Comparison of ENCODE assay signal across 25 mouse cellular contexts in genomic region chr11:83826142-83826541, GRCm38 (mm10). TPM values are rescaled to one million over a fixed set of nuclear protein-coding genes. Genes with fewer than 3 reads are reported as not detected.
DNase-seq lines count a peak whose midpoint lies in the region; ATAC-seq and TF ChIP-seq lines count a peak whose summit lies in the region.
"Had no signal": no experiment of that assay in that cellular context is flagged by ENCODE, and none has a peak within 500 bp of the region (broad histone marks: within the 10 kb centered on the region; RNA-seq: fewer than 3 reads in every experiment).

No protein-coding gene starts in this region.

- ATAC-seq in neural tube, embryonic 11.5 days (ENCODE audit: insufficient read depth, low FRiP score, low TSS enrichment), result no peak
- no peak for ATAC-seq in neural tube, embryonic 15.5 days (ENCODE audit: low FRiP score)
- no peak for ATAC-seq in stomach, postnatal 0 days (ENCODE audit: low FRiP score, low TSS enrichment)
- ATAC-seq: activated CD4-positive, CD25-positive, alpha-beta regulatory T cell, adult 4 months; CD4-positive, CD25-positive, alpha-beta regulatory T cell, adult 4 months; Patski had no signal

- no peak for TF ChIP-seq CTCF in CH12.LX (conservative IDR thresholded peaks at IDR 0.05 in 1 of 2, IDR thresholded peaks at IDR 0.05 in 1 of 2; ENCODE audit: low read depth in 2 of 2, low read length in 2 of 2)
- no peak for TF ChIP-seq CTCF in stomach, postnatal 0 days (IDR thresholded peaks at IDR 0.05; ENCODE audit: low read depth)

- no peak overlapping the region for H3K27ac ChIP-seq in neural tube, embryonic 11.5 days (ENCODE audit: low read depth, low read length)
- no peak overlapping the region for H3K27ac ChIP-seq in neural tube, embryonic 15.5 days (replicated peaks)
- H3K27ac ChIP-seq in CH12.LX (ENCODE audit: insufficient read depth, low read depth), result no peak overlapping the region
- H3K27ac ChIP-seq in stomach, postnatal 0 days (replicated peaks), result no peak overlapping the region

- peak; percentile 3 for DNase-seq in neural tube, embryonic 11.5 days (ENCODE audit: low spot score)
- DNase-seq in 3T3-L1 (ENCODE audit: low read depth, low spot score) (peak; percentile 50), CH12.LX (ENCODE audit: extremely low read depth) (peak; percentile 85)
- DNase-seq in splenic B cell, adult 2 months (ENCODE audit: low read depth, low spot score), result peak; percentile 21
- no peak for DNase-seq in frontal cortex, postnatal 14 days (ENCODE audit: low spot score in 2 of 2)
- DNase-seq in thymus, adult 18-20 months, result no peak
- DNase-seq in stomach, postnatal 0 days (ENCODE audit: low spot score), result no peak
- DNase-seq: adrenal gland, adult 2 months; adrenal gland, adult 8-10 months; adrenal gland, postnatal 10 days; adrenal gland, postnatal 14 days; adrenal gland, postnatal 25 days; adrenal gland, postnatal 36 days; B cell, adult 2 months; cerebellum, adult 11 months; cerebellum, adult 11-12 months; cerebellum, adult 18-20 months; cerebellum, adult 2 months had no signal

- H3K9me3 ChIP-seq in neural tube, embryonic 11.5 days (ENCODE audit: control insufficient read depth, low read length), result no peaks in the 10 kb centered on the region
- no peaks in the 10 kb centered on the region for H3K9me3 ChIP-seq in neural tube, embryonic 15.5 days (replicated peaks)
- peaks cover 3% of the 10 kb centered on the region for H3K9me3 ChIP-seq in CH12.LX (replicated peaks; ENCODE audit: low read length)
- H3K9me3 ChIP-seq in stomach, postnatal 0 days (ENCODE audit: control insufficient read depth, low read length), result no peaks in the 10 kb centered on the region
- H3K9me3 ChIP-seq: G1E had no signal

- no peaks in the 10 kb centered on the region for H3K36me3 ChIP-seq in neural tube, embryonic 11.5 days (ENCODE audit: control insufficient read depth, insufficient read depth, low read length)
- no peaks in the 10 kb centered on the region for H3K36me3 ChIP-seq in neural tube, embryonic 15.5 days
- no peaks in the 10 kb centered on the region for H3K36me3 ChIP-seq in CH12.LX (replicated peaks in 1 of 2; ENCODE audit: control insufficient read depth in 1 of 2, insufficient read depth in 1 of 2, low read length in 1 of 2)
- no peaks in the 10 kb centered on the region for H3K36me3 ChIP-seq in splenic B cell, adult 2 months (ENCODE audit: control insufficient read depth, insufficient read depth, low read length, poor library complexity, severe bottlenecking)
- no peaks in the 10 kb centered on the region for H3K36me3 ChIP-seq in stomach, postnatal 0 days (ENCODE audit: control insufficient read depth, insufficient read depth, low read length)
- H3K36me3 ChIP-seq: G1E had no signal

- H3K79me2 ChIP-seq in CH12.LX (replicated peaks; ENCODE audit: control insufficient read depth, extremely low read depth, insufficient read depth, poor library complexity, severe bottlenecking), result no peaks in the 10 kb centered on the region

- no peak overlapping the region for H3K4me2 ChIP-seq in neural tube, embryonic 11.5 days (ENCODE audit: low read depth)
- no peak overlapping the region for H3K4me2 ChIP-seq in neural tube, embryonic 15.5 days
- peak overlapping the region; percentile 54 for H3K4me2 ChIP-seq in CH12.LX (ENCODE audit: insufficient read depth, low read depth, poor library complexity, severe bottlenecking)
- no peak overlapping the region for H3K4me2 ChIP-seq in stomach, postnatal 0 days (replicated peaks; ENCODE audit: low read depth)

- in situ Hi-C loops in CH12.LX (cut with MboI; ENCODE audit: low pct_ligation_motif_present, low pct_unique_long_range_greater_than_20kb, low sequenced_read_pairs), result loop anchor here (10.0 kb wide), 1 partner anchor 89 kb away; no protein-coding TSS in a partner anchor

- H3K4me3 ChIP-seq in neural tube, embryonic 11.5 days (ENCODE audit: low read depth, low read length), result no peak overlapping the region
- no peak overlapping the region for H3K4me3 ChIP-seq in neural tube, embryonic 15.5 days (replicated peaks)
- H3K4me3 ChIP-seq in CH12.LX (replicated peaks in 1 of 3; ENCODE audit: low read depth in 2 of 3, low read length in 2 of 3, poor library complexity in 1 of 3), result no peak overlapping the region
- H3K4me3 ChIP-seq in stomach, postnatal 0 days (ENCODE audit: low read depth, low read length), result no peak overlapping the region

- peak; percentile 80 for TF ChIP-seq EP300 in CH12.LX (IDR thresholded peaks at IDR 0.05; ENCODE audit: low read length)
- no peak for TF ChIP-seq EP300 in stomach, postnatal 0 days (optimal IDR thresholded peaks at IDR 0.05)

- no peak for TF ChIP-seq RAD21 in CH12.LX (IDR thresholded peaks at IDR 0.05; ENCODE audit: low read depth, low read length)

- dilution Hi-C loops in CH12.LX (cut with MboI; ENCODE audit: extremely low pct_ligation_motif_present, extremely low pct_unique_long_range_greater_than_20kb, low sequenced_read_pairs), result no loop called here

- TF ChIP-seq POLR2A in CH12.LX (IDR thresholded peaks at IDR 0.05; ENCODE audit: low read depth, low read length), result no peak

- no peaks in the 10 kb centered on the region for H3K4me1 ChIP-seq in neural tube, embryonic 11.5 days (ENCODE audit: control insufficient read depth, insufficient read depth, low read length)
- no peaks in the 10 kb centered on the region for H3K4me1 ChIP-seq in neural tube, embryonic 15.5 days
- peaks cover 24 to 64% of the 10 kb centered on the region in 2 experiments for H3K4me1 ChIP-seq in CH12.LX (ENCODE audit: control insufficient read depth in 1 of 2, insufficient read depth in 2 of 2)
- no peaks in the 10 kb centered on the region for H3K4me1 ChIP-seq in stomach, postnatal 0 days (replicated peaks; ENCODE audit: control insufficient read depth, insufficient read depth)

- WGBS in neural tube, embryonic 11.5 days, result 93% methylated on average over 3 of the region's 3 CpGs
- WGBS in neural tube, embryonic 15.5 days, result 95% methylated on average over 3 of the region's 3 CpGs
- WGBS in stomach, postnatal 0 days, result 94% methylated on average over 3 of the region's 3 CpGs

- H3K9ac ChIP-seq in neural tube, embryonic 11.5 days (ENCODE audit: low read length), result no peak overlapping the region
- H3K9ac ChIP-seq in neural tube, embryonic 15.5 days (replicated peaks), result no peak overlapping the region
- no peak overlapping the region for H3K9ac ChIP-seq in CH12.LX (ENCODE audit: insufficient read depth, low read depth)
- no peak overlapping the region for H3K9ac ChIP-seq in stomach, postnatal 0 days (ENCODE audit: low read length)

- H3K27me3 ChIP-seq in neural tube, embryonic 11.5 days (ENCODE audit: control insufficient read depth, insufficient read depth, low read length), result no peaks in the 10 kb centered on the region
- H3K27me3 ChIP-seq in neural tube, embryonic 15.5 days (replicated peaks), result no peaks in the 10 kb centered on the region
- H3K27me3 ChIP-seq in CH12.LX (replicated peaks), result peaks cover 8% of the 10 kb centered on the region
- no peaks in the 10 kb centered on the region for H3K27me3 ChIP-seq in splenic B cell, adult 2 months (ENCODE audit: control insufficient read depth, insufficient read depth, low read length, poor library complexity, severe bottlenecking)
- no peaks in the 10 kb centered on the region for H3K27me3 ChIP-seq in stomach, postnatal 0 days (ENCODE audit: control insufficient read depth, insufficient read depth, low read length)
- H3K27me3 ChIP-seq: Patski had no signal

TF ChIP-seq in CH12.LX, 34 proteins besides CTCF, POLR2A, EP300 and RAD21:
- TF ChIP-seq KAT2A (IDR thresholded peaks at IDR 0.05; ENCODE audit: insufficient replicate concordance, low read length) (peak; percentile 75; the same call in 1 of the 2 replicates), ELF1 (IDR thresholded peaks at IDR 0.05; ENCODE audit: low read depth, low read length) (peak; percentile 77), SIN3A (IDR thresholded peaks at IDR 0.05; ENCODE audit: low read length) (0 out of 2 replicates have a peak, but pooled peaks have one; percentile 25), MEF2A (IDR thresholded peaks at IDR 0.05; ENCODE audit: borderline replicate concordance, low read depth, low read length) (peak; percentile 76), MXI1 (IDR thresholded peaks at IDR 0.05; ENCODE audit: low read depth, low read length) (no peak), SMC3 (IDR thresholded peaks at IDR 0.05; ENCODE audit: low read depth, low read length) (peak; percentile 1; the same call in 1 of the 2 replicates), CHD2 (IDR thresholded peaks at IDR 0.05; ENCODE audit: low read length) (no peak), UBTF (IDR thresholded peaks at IDR 0.05; ENCODE audit: low read depth, low read length) (no peak), RCOR1 (conservative IDR thresholded peaks at IDR 0.05; ENCODE audit: low read depth, low read length) (0 out of 2 replicates have a peak, but pooled peaks have one; percentile 73), MAX (IDR thresholded peaks at IDR 0.05; ENCODE audit: low read length) (peak; percentile 22; the same call in 1 of the 2 replicates), IRF4 (IDR thresholded peaks at IDR 0.05; ENCODE audit: low read depth, low read length) (peak; percentile 48; the same call in 1 of the 2 replicates), ZC3H11A (IDR thresholded peaks at IDR 0.05; ENCODE audit: low read depth, low read length) (no peak), HCFC1 (IDR thresholded peaks at IDR 0.05; ENCODE audit: low read depth, low read length) (no peak), ETS1 (conservative IDR thresholded peaks at IDR 0.05; ENCODE audit: low read depth, low read length) (peak; percentile 77), BHLHE40 (IDR thresholded peaks at IDR 0.05; ENCODE audit: low read depth, low read length) (peak; percentile 69), ZNF384 (IDR thresholded peaks at IDR 0.05; ENCODE audit: low read depth, low read length) (peak; percentile 44), TCF12 (IDR thresholded peaks at IDR 0.05; ENCODE audit: low read depth, low read length) (peak; percentile 48; the same call in 1 of the 2 replicates), MAFK (IDR thresholded peaks at IDR 0.05; ENCODE audit: insufficient replicate concordance, low read length) (0 out of 2 replicates have a peak, but pooled peaks have one; percentile 55), MAZ (IDR thresholded peaks at IDR 0.05; ENCODE audit: low read depth, low read length) (peak; percentile 59; the same call in 1 of the 2 replicates)
TF ChIP-seq in CH12.LX: peak in this region for 14.

RNA-seq across cellular contexts. Expression of gene Hnf1b, which starts 23.7 kb away (rescaled TPM):
- 0.09 and 0.28 TPM in 2 replicates for polyA plus RNA-seq in neural tube, embryonic 11.5 days (2014; fragmentation: Nextera tagmentation; extraction: Ambion mirVana)
- 0.77 and 1.2 TPM in 2 replicates for polyA plus RNA-seq in neural tube, embryonic 15.5 days (2015; fragmentation: Nextera tagmentation; extraction: Ambion mirVana)
- total RNA-seq in CH12.LX (2012; rRNA removed) (0.25 and 0.42 TPM in 2 replicates), CH12.LX (2014; rRNA removed) (0.11 TPM in 1 of 2 replicates, not detected in the other)
- polyA plus RNA-seq in CH12.LX (2012; ENCODE audit: insufficient read length, low read depth), result 3.0 and 3.2 TPM in 2 replicates
- 4.8 and 5.0 TPM in 2 replicates for polyA plus RNA-seq in stomach, postnatal 0 days (2015; fragmentation: Nextera tagmentation; extraction: Ambion mirVana)
- total RNA-seq: adrenal gland, adult 2 months; adrenal gland, postnatal 36 days; MEL had no signal
- polyA plus RNA-seq: activated CD4-positive, CD25-positive, alpha-beta regulatory T cell, adult 4 months; C2C12; CD4-positive, CD25-positive, alpha-beta regulatory T cell, adult 4 months; G1E had no signal

Comparison
In these comparisons a context has a peak if more than half of its experiments do, and no peak if none do; other contexts are left out.
1. DNase-seq: peak in neural tube, embryonic 11.5 days (single experiment), 3T3-L1 (single experiment), CH12.LX (single experiment) and splenic B cell, adult 2 months (single experiment); none in frontal cortex, postnatal 14 days (0 of 2), thymus, adult 18-20 months (0 of 2) and stomach, postnatal 0 days (single experiment).